Comparison of ENCODE assay signal across 8 mouse cellular contexts in the genomic region with DNA sequence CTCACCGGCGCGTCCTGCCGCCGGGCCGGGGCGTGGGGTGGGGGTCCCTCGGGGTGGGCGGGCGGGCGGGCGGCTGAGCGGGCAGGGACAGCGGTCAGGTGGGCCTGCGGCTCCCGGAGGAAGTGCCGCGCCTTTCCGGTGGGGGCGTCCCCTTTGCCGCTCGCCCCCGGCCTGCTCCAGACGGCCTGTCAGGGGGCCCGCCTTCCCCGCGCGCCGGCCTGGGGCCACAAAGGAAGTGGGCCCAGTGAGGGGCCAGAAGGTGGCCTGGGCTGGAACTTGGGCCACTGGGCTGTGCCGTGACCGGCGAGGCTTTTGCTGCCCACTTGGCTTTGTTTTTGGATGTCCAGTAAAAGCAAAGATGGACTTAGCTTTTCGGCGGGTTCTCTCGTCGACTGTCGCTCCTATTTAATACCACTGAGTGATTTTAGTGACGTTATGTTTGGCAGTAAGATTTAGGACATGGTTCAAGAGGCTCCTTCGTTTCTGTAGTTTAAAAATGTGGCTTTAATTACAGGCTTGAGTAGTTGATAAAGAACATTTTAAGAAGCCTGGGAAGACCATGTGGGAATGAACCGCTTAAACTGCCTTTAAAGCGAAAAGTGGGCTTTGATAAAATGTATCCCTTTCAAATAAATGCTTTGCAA. TPM values are rescaled to one million over a fixed set of nuclear protein-coding genes. Genes with fewer than 3 reads are reported as not detected.
A peak's percentile ranks its signal among the peaks of the same experiment; 100 is the strongest.
DNase-seq lines count a peak whose midpoint lies in the region; ATAC-seq and TF ChIP-seq lines count a peak whose summit lies in the region.

No protein-coding gene starts in this region.

- H3K4me3 ChIP-seq in hindbrain, embryonic 15.5 days, result peak overlapping the region; percentile 88
- peak overlapping the region; percentile 94 for H3K4me3 ChIP-seq in megakaryocyte, embryonic 14.5 days (replicated peaks)

- CTCF ChIA-PET in Patski (lab: Charles Lee), result interaction anchor here (1.2 to 1.6 kb wide), 5 partner anchors 9 to 82 kb away, joined by 3 to 5 read pairs (median 3); no protein-coding TSS in a partner anchor

- H3K9ac ChIP-seq in hindbrain, embryonic 15.5 days, result peak overlapping the region; percentile 73

- no peak for DNase-seq in Patski (ENCODE audit: low read depth, low spot score)
- DNase-seq in cerebellum, postnatal 25 days, result peak; percentile 68 to 69
- peak; percentile 39 to 56 for DNase-seq in gastrocnemius, adult 8-10 months (ENCODE audit: low spot score in 2 of 2)
- peak; percentile 36 to 37 for DNase-seq in left cerebral cortex, adult 8-10 months (ENCODE audit: low spot score in 2 of 2)
- peak; percentile 36 for DNase-seq in right cerebral cortex, adult 18-20 months
- peak; percentile 47 to 59 for DNase-seq in urinary bladder, adult 18-20 months (ENCODE audit: low spot score in 2 of 2)

- H3K4me2 ChIP-seq in hindbrain, embryonic 15.5 days, result peak overlapping the region; percentile 58

- H3K27ac ChIP-seq in hindbrain, embryonic 15.5 days (replicated peaks), result peak overlapping the region; percentile 97

- H3K27me3 ChIP-seq in Patski, result no peaks in the 10 kb centered on the region
- no peaks in the 10 kb centered on the region for H3K27me3 ChIP-seq in hindbrain, embryonic 15.5 days
- no peaks in the 10 kb centered on the region for H3K27me3 ChIP-seq in megakaryocyte, embryonic 14.5 days (replicated peaks)

- no peak for TF ChIP-seq CTCF in Patski (IDR thresholded peaks at IDR 0.05)

- H3K36me3 ChIP-seq in hindbrain, embryonic 15.5 days, result no peaks in the 10 kb centered on the region
- peaks cover 19% of the 10 kb centered on the region for H3K36me3 ChIP-seq in megakaryocyte, embryonic 14.5 days (replicated peaks; ENCODE audit: low read length)

- peaks cover 16% of the 10 kb centered on the region for H3K4me1 ChIP-seq in hindbrain, embryonic 15.5 days (replicated peaks)
- peaks cover 38% of the 10 kb centered on the region for H3K4me1 ChIP-seq in megakaryocyte, embryonic 14.5 days

- in situ Hi-C loops in Patski (cut with MboI; ENCODE audit: low pct_unique_long_range_greater_than_20kb), result no loop called here

- WGBS in hindbrain, embryonic 15.5 days, result 2% methylated on average over 27 of the region's 41 CpGs

- ATAC-seq in Patski, result peak; percentile 36
- ATAC-seq in hindbrain, embryonic 15.5 days (ENCODE audit: low FRiP score, low read depth), result peak; percentile 55

- POLR2A ChIA-PET in Patski (lab: Charles Lee), result interaction anchor here (0.5 to 1.0 kb wide), 2 partner anchors 7 to 9 kb away, joined by 3 read pairs; no protein-coding TSS in a partner anchor

- no peaks in the 10 kb centered on the region for H3K9me3 ChIP-seq in hindbrain, embryonic 15.5 days
- H3K9me3 ChIP-seq in megakaryocyte, embryonic 14.5 days, result no peaks in the 10 kb centered on the region

RNA-seq across cellular contexts. Expression of a gene that starts 0.5 kb away (rescaled TPM):
- polyA plus RNA-seq in Patski (2021), result 60.9 TPM
- total RNA-seq in gastrocnemius, adult 8-10 months (2022), result 10 to 100 TPM; 21.1 to 33.3 (median 27.3) TPM
- polyA plus RNA-seq in hindbrain, embryonic 15.5 days (2015; fragmentation: Nextera tagmentation; extraction: Ambion mirVana), result 92.2 and 95.9 TPM in 2 replicates
- 10 to 100 TPM; 60.8 to 79.1 (median 71.2) TPM for total RNA-seq in left cerebral cortex, adult 8-10 months (2022)
- 11.6 and 24.8 TPM in 2 replicates for polyA plus RNA-seq in megakaryocyte, embryonic 14.5 days (2012; ENCODE audit: insufficient read depth, low replicate concordance)

RNA-seq across cellular contexts. Expression of a gene that starts 26.4 kb away (rescaled TPM):
- polyA plus RNA-seq in Patski (2021), result 0.06 TPM
- under 1 TPM in 3 of 4 experiments, not detected in 1; 0.17 to 0.88 (median 0.61) TPM for total RNA-seq in gastrocnemius, adult 8-10 months (2022)
- 0.39 and 0.54 TPM in 2 replicates for polyA plus RNA-seq in hindbrain, embryonic 15.5 days (2015; fragmentation: Nextera tagmentation; extraction: Ambion mirVana)
- total RNA-seq in left cerebral cortex, adult 8-10 months (2022), result 1 to 10 TPM in 1 of 4 experiments, under 1 TPM in 3; 0.44 to 1.3 (median 0.67) TPM
- 28.0 and 34.2 TPM in 2 replicates for polyA plus RNA-seq in megakaryocyte, embryonic 14.5 days (2012; ENCODE audit: insufficient read depth, low replicate concordance)

RNA-seq across cellular contexts. Expression of a gene that starts 58.7 kb away (rescaled TPM):
- polyA plus RNA-seq in Patski (2021), result 20.0 TPM
- total RNA-seq in gastrocnemius, adult 8-10 months (2022), result under 1 TPM; 0.08 to 0.22 (median 0.15) TPM
- 85.3 and 89.8 TPM in 2 replicates for polyA plus RNA-seq in hindbrain, embryonic 15.5 days (2015; fragmentation: Nextera tagmentation; extraction: Ambion mirVana)
- total RNA-seq in left cerebral cortex, adult 8-10 months (2022), result 10 to 100 TPM; 49.8 to 53.4 (median 50.2) TPM
- 0.34 and 0.63 TPM in 2 replicates for polyA plus RNA-seq in megakaryocyte, embryonic 14.5 days (2012; ENCODE audit: insufficient read depth, low replicate concordance)

Comparison
In these comparisons a context has a peak if more than half of its experiments do, and no peak if none do; other contexts are left out.
1. RNA of a gene that starts 26.4 kb away (polyA plus RNA-seq): 28.0 to 34.2 TPM in megakaryocyte, embryonic 14.5 days; 0.39 to 0.54 TPM in hindbrain, embryonic 15.5 days and 0.06 TPM in Patski (single experiment); every median in the first group is over 10 times any median in the second.
2. RNA of a gene that starts 58.7 kb away (polyA plus RNA-seq): 85.3 to 89.8 TPM in hindbrain, embryonic 15.5 days and 20.0 TPM in Patski (single experiment); 0.34 to 0.63 TPM in megakaryocyte, embryonic 14.5 days; every median in the first group is over 10 times any median in the second.